Mouse (Mus musculus) hindbrain, embryonic 16.5 days (tissue): ENCODE results near the gene Spin1. TPM values are rescaled to one million over a fixed set of nuclear protein-coding genes. Genes with fewer than 3 reads are reported as not detected.
"Not testable (repeated sequence)": the region's sequence is repeated elsewhere in the genome, so short reads cannot be mapped to it uniquely, and the experiment has no call there.

ENCODE experiments used
- ATAC-seq: fragments of 200-750 bp; cut with Nextera tagmentation; 2 replicates; pipeline ENCODE4 v1.8.0; 2017; ENCODE audit warnings: moderate TSS enrichment, moderate library complexity
- H3K27ac ChIP-seq: fragments of 300-500 bp; sonication (generic); 2 replicates; pipeline ENCODE4 v1.5.1; 2014; ENCODE audit warnings: low read depth, mild to moderate bottlenecking, control low read depth, low read length, moderate library complexity
- H3K27me3 ChIP-seq: fragments of 300-500 bp; sonication (generic); replicated peaks from 2 replicates; pipeline ENCODE4 v1.6.1; 2014; ENCODE audit warnings: low read length; ENCODE audit not compliant: control insufficient read depth, insufficient read depth
- H3K36me3 ChIP-seq: fragments of 300-500 bp; sonication (generic); 2 replicates; pipeline ENCODE4 v1.6.1; 2014; ENCODE audit warnings: mild to moderate bottlenecking, low read length, moderate library complexity, mixed read lengths; ENCODE audit not compliant: control insufficient read depth, insufficient read depth
- H3K4me1 ChIP-seq: fragments of 300-500 bp; sonication (generic); 2 replicates; pipeline ENCODE4 v1.6.1; 2014; ENCODE audit warnings: low read depth, low read length; ENCODE audit not compliant: control insufficient read depth, insufficient read depth
- H3K4me2 ChIP-seq: fragments of 300-500 bp; sonication (generic); 2 replicates; pipeline ENCODE4 v1.6.1; 2014; ENCODE audit warnings: mild to moderate bottlenecking, low read length, control low read depth, moderate library complexity
- H3K4me3 ChIP-seq: fragments of 300-500 bp; sonication (generic); 2 replicates; pipeline ENCODE4 v1.5.1; 2014; ENCODE audit warnings: mild to moderate bottlenecking, low read length, control low read depth, moderate library complexity
- H3K9ac ChIP-seq: fragments of 300-500 bp; sonication (generic); 2 replicates; pipeline ENCODE4 v1.6.1; 2014; ENCODE audit warnings: low read depth, mild to moderate bottlenecking, control low read depth, low read length, moderate library complexity
- H3K9me3 ChIP-seq: fragments of 300-500 bp; sonication (generic); 2 replicates; pipeline ENCODE4 v1.6.1; 2014; ENCODE audit warnings: mild to moderate bottlenecking, low read length, moderate library complexity; ENCODE audit not compliant: control insufficient read depth
- WGBS: fragments of 180-500 bp; shearing (Covaris S2); extraction: QIAGEN DNeasy Blood & Tissue Kit; methylation state at CpG from one replicate; pipeline ENCODE4 v1.1.7; 2014; 5-methylcytosine and 5-hydroxymethylcytosine counted together
- polyA plus RNA-seq: library from polyadenylated mRNA; unstranded; fragments of >200 nt; fragmentation: Nextera tagmentation; extraction: Ambion mirVana; gene quantifications from 2 replicates; pipeline ENCODE4 v1.2.1, GENCODE M21; 2015

Spin1 gene
- polyA plus RNA-seq, 1 experiment from 2014 or later: 145 TPM

GRCm38 (mm10) chr13:51072917-51073843 lies 27.5 kb upstream of the Spin1 start:
- Histone ChIP-seq H3K4me3 (no peak overlapping the region), H3K4me1 (no peaks in the 10 kb centered on the region), H3K27ac (no peak overlapping the region), H3K27me3 (no peaks in the 10 kb centered on the region), H3K9me3 (no peaks in the 10 kb centered on the region), H3K36me3 (no peaks in the 10 kb centered on the region), H3K4me2 (no peak overlapping the region), H3K9ac (no peak overlapping the region)
- ATAC-seq: no peak
- 89% methylated on average over 16 of the region's 16 CpGs for WGBS

- Histone ChIP-seq H3K9me3 (no peaks in the 10 kb centered on the region), H3K4me3 (no peak overlapping the region), H3K9ac (no peak overlapping the region), H3K27ac (no peak overlapping the region), H3K36me3 (no peaks in the 10 kb centered on the region), H3K27me3 (no peaks in the 10 kb centered on the region), H3K4me2 (no peak overlapping the region), H3K4me1 (no peaks in the 10 kb centered on the region)
- ATAC-seq: no peak
- WGBS: 65% methylated on average over 6 of the region's 6 CpGs
These were observed 26.5 kb upstream of the Spin1 start for GRCm38 (mm10) chr13:51074081-51074680.

GRCm38 (mm10) chr13:51076191-51076590 lies 24.5 kb upstream of the Spin1 start:
- WGBS: 95% methylated on average over 14 of the region's 14 CpGs
- not testable (repeated sequence) for H3K4me1 ChIP-seq, H3K27me3 ChIP-seq, H3K36me3 ChIP-seq, H3K4me2 ChIP-seq, H3K9me3 ChIP-seq, H3K27ac ChIP-seq, ATAC-seq, H3K9ac ChIP-seq, H3K4me3 ChIP-seq

GRCm38 (mm10) chr13:51078586-51078985 lies 22.1 kb upstream of the Spin1 start:
- H3K9ac ChIP-seq, H3K27ac ChIP-seq: not testable (repeated sequence)

GRCm38 (mm10) chr13:51080801-51081200 lies 19.9 kb upstream of the Spin1 start:
- no peaks in the 10 kb centered on the region for H3K27me3 ChIP-seq
- 91% methylated on average over 2 of the region's 2 CpGs for WGBS
- ATAC-seq: no peak
- H3K4me2 ChIP-seq: no peak overlapping the region
- H3K9ac ChIP-seq: no peak overlapping the region
- H3K27ac ChIP-seq: no peak overlapping the region
- no peaks in the 10 kb centered on the region for H3K36me3 ChIP-seq
- no peaks in the 10 kb centered on the region for H3K9me3 ChIP-seq
- no peak overlapping the region for H3K4me3 ChIP-seq
- no peaks in the 10 kb centered on the region for H3K4me1 ChIP-seq

More at GRCm38 (mm10) chr13:51078586-51078985, 22.1 kb upstream of the Spin1 start:
- 61% methylated on average over 1 of the region's 1 CpGs for WGBS
- H3K27me3 ChIP-seq, ATAC-seq, H3K9me3 ChIP-seq, H3K4me1 ChIP-seq, H3K36me3 ChIP-seq, H3K4me3 ChIP-seq, H3K4me2 ChIP-seq: not testable (repeated sequence)

GRCm38 (mm10) chr13:51084241-51084640 lies 16.4 kb upstream of the Spin1 start:
- no peak overlapping the region for H3K27ac ChIP-seq
- no peak for ATAC-seq
- H3K4me2 ChIP-seq: no peak overlapping the region
- H3K4me3 ChIP-seq: no peak overlapping the region
- no peaks in the 10 kb centered on the region for H3K27me3 ChIP-seq
- H3K4me1 ChIP-seq: no peaks in the 10 kb centered on the region
- no peaks in the 10 kb centered on the region for H3K36me3 ChIP-seq
- H3K9ac ChIP-seq: no peak overlapping the region
- H3K9me3 ChIP-seq: no peaks in the 10 kb centered on the region

GRCm38 (mm10) chr13:51085941-51086340 lies 14.7 kb upstream of the Spin1 start:
- H3K9me3 ChIP-seq: no peaks in the 10 kb centered on the region
- no peaks in the 10 kb centered on the region for H3K36me3 ChIP-seq
- no peak overlapping the region for H3K27ac ChIP-seq
- H3K4me2 ChIP-seq: no peak overlapping the region
- 94% methylated on average over 11 of the region's 11 CpGs for WGBS
- H3K4me1 ChIP-seq: no peaks in the 10 kb centered on the region
- no peaks in the 10 kb centered on the region for H3K27me3 ChIP-seq
- H3K4me3 ChIP-seq: no peak overlapping the region
- no peak for ATAC-seq
- H3K9ac ChIP-seq: no peak overlapping the region

- no peaks in the 10 kb centered on the region for H3K27me3 ChIP-seq
- no peak overlapping the region for H3K4me3 ChIP-seq
- ATAC-seq: no peak
- 91% methylated on average over 4 of the region's 4 CpGs for WGBS
- no peak overlapping the region for H3K27ac ChIP-seq
- no peaks in the 10 kb centered on the region for H3K9me3 ChIP-seq
- H3K36me3 ChIP-seq: no peaks in the 10 kb centered on the region
- H3K4me2 ChIP-seq: no peak overlapping the region
- H3K4me1 ChIP-seq: no peaks in the 10 kb centered on the region
- no peak overlapping the region for H3K9ac ChIP-seq
These were observed 13.4 kb upstream of the Spin1 start for GRCm38 (mm10) chr13:51087253-51087652.

- WGBS: 86% methylated on average over 4 of the region's 4 CpGs
- H3K9me3 ChIP-seq: no peaks in the 10 kb centered on the region
- ATAC-seq: no peak
- no peaks in the 10 kb centered on the region for H3K4me1 ChIP-seq
- H3K27ac ChIP-seq: no peak overlapping the region
- H3K4me3 ChIP-seq: no peak overlapping the region
- H3K4me2 ChIP-seq: no peak overlapping the region
- no peaks in the 10 kb centered on the region for H3K27me3 ChIP-seq
- no peaks in the 10 kb centered on the region for H3K36me3 ChIP-seq
- no peak overlapping the region for H3K9ac ChIP-seq
These were observed 12.5 kb upstream of the Spin1 start for GRCm38 (mm10) chr13:51088207-51088606.
